Mouse (Mus musculus) limb, embryonic 14.5 days (tissue): ENCODE measurements around the gene Hoxb4. TPM values are rescaled to one million over a fixed set of nuclear protein-coding genes. Genes with fewer than 3 reads are reported as not detected.

Experiments used
- ATAC-seq: fragments of 200-750 bp; cut with Nextera tagmentation; 2 replicates; pipeline ENCODE4 v1.8.0; 2017; ENCODE audit warnings: low read depth, moderate number of reproducible peaks, moderate TSS enrichment; ENCODE audit not compliant: low FRiP score
- DNase-seq: peaks from one replicate; pipeline ENCODE4 v3.0.0-alpha.2; 2015; ENCODE audit warnings: low spot score
- H3K27ac ChIP-seq: fragments of 300-500 bp; sonication (generic); replicated peaks from 2 replicates; pipeline ENCODE4 v1.5.1; 2014; ENCODE audit warnings: low read depth, mild to moderate bottlenecking, low read length, moderate library complexity, mixed read lengths
- H3K27me3 ChIP-seq: fragments of 300-500 bp; sonication (generic); 2 replicates; pipeline ENCODE4 v1.6.1; 2014; ENCODE audit warnings: low read length, mixed read lengths; ENCODE audit not compliant: control insufficient read depth, insufficient read depth
- H3K36me3 ChIP-seq: fragments of 300-500 bp; sonication (generic); 2 replicates; pipeline ENCODE4 v1.6.1; 2014; ENCODE audit warnings: mild to moderate bottlenecking, low read length, moderate library complexity, mixed read lengths; ENCODE audit not compliant: control insufficient read depth, insufficient read depth
- H3K4me1 ChIP-seq: fragments of 300-500 bp; sonication (generic); 2 replicates; pipeline ENCODE4 v1.6.1; 2014; ENCODE audit warnings: antibody characterized with exemption, low read length, mixed read lengths; ENCODE audit not compliant: control insufficient read depth, insufficient read depth
- H3K4me2 ChIP-seq: fragments of 300-500 bp; sonication (generic); replicated peaks from 2 replicates; pipeline ENCODE4 v1.6.1; 2014; ENCODE audit warnings: low read depth, mild to moderate bottlenecking, low read length, moderate library complexity; ENCODE audit not compliant: severe bottlenecking
- H3K4me3 ChIP-seq: fragments of 300-500 bp; sonication (generic); replicated peaks from 2 replicates; pipeline ENCODE4 v1.5.1; 2014; ENCODE audit warnings: low read length
- H3K9ac ChIP-seq: fragments of 300-500 bp; sonication (generic); 2 replicates; pipeline ENCODE4 v1.6.1; 2014; ENCODE audit warnings: mild to moderate bottlenecking, low read depth, low read length, moderate library complexity; ENCODE audit not compliant: severe bottlenecking
- H3K9me3 ChIP-seq: fragments of 300-500 bp; sonication (generic); 2 replicates; pipeline ENCODE4 v1.6.1; 2016; ENCODE audit warnings: low read length; ENCODE audit not compliant: control insufficient read depth
- POLR2A ChIP-seq: fragments of 200-500 bp; IDR thresholded peaks from 2 replicates; pipeline ENCODE4 v1.8.0; 2012; ENCODE audit warnings: inconsistent platforms, mild to moderate bottlenecking, moderate library complexity, borderline replicate concordance; ENCODE audit not compliant: insufficient read depth, insufficient read length; ENCODE audit errors: extremely low read depth
- WGBS: fragments of 180-500 bp; shearing (Covaris S2); extraction: QIAGEN DNeasy Blood & Tissue Kit; methylation state at CpG from one replicate; pipeline ENCODE4 v1.1.7; 2014; 5-methylcytosine and 5-hydroxymethylcytosine counted together
- polyA plus RNA-seq, 2 experiments: library from polyadenylated mRNA; depleted of rRNA in 1 of 2; stranded (reverse) in 1 of 2; unstranded in 1 of 2; fragments of >200 nt; fragmentation: Nextera tagmentation in 1 of 2; extraction: Ambion mirVana in 1 of 2; gene quantifications; 2 replicates each; pipeline versions ENCODE4 v1.2.1 to v1.2.3; 2012 to 2014

Gene Hoxb4
- polyA plus RNA-seq, 2 experiments = 0.17 to 2.3 TPM

DNA sequence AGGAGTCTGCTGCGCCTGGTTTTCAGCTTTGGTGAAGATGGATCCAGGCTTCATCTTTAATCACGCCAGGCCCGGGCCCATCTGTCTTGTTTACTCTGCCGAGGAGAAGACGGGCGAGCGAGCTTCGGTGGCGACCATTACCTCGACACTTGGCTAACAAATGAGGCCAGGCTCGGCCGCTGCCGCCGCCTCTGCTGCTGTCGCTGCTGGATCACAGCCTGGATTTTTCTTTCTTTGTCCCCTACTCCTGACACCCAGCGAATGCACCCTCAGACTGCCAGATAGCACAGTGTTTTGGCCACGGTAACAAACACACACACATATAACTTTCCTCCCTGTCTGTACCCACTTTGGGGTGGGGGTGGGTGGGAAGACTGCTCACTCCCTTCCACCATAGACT lies 2.6 kb downstream of the Hoxb4 start:
- 0 out of 2 replicates have a peak overlapping the region, but pooled peaks have one; percentile 43 for H3K4me2 ChIP-seq
- ATAC-seq (no peak), DNase-seq (no peak)
- TF ChIP-seq POLR2A = no peak
- WGBS = 8% methylated on average over 17 of the region's 17 CpGs
- H3K27me3 ChIP-seq = peaks cover 98% of the 10 kb centered on the region
- no peak overlapping the region for H3K27ac ChIP-seq
- H3K4me1 ChIP-seq = peaks cover 5% of the 10 kb centered on the region
- no peaks in the 10 kb centered on the region for H3K36me3 ChIP-seq
- H3K9me3 ChIP-seq = no peaks in the 10 kb centered on the region
- no peak overlapping the region for H3K4me3 ChIP-seq
- no peak overlapping the region for H3K9ac ChIP-seq

DNA sequence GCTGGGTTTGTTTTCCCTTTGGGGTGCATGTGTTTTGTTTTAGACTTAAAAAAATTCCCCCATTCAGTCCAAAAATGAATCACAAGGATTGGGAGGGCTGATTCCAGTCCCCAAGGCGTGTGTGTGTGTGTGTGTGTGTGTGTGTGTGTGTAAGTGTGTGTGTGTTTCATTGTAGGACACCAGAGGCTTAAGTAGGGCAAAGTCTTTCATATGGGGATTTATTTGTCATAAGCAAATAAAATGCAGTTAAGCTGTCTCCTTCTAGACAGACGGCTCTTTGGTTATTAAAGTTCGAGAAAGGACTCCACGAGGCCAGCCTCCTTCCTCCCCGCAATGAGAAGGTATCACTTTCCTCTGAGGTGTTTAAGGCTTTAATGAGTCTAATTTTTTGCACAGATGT lies 3.8 kb downstream of the Hoxb4 start:
- 18% methylated on average over 5 of the region's 5 CpGs for WGBS
- Histone ChIP-seq H3K4me3 (no peak overlapping the region), H3K9me3 (no peaks in the 10 kb centered on the region), H3K4me1 (peaks cover 5% of the 10 kb centered on the region), H3K27me3 (peaks cover 98% of the 10 kb centered on the region), H3K4me2 (no peak overlapping the region), H3K36me3 (no peaks in the 10 kb centered on the region), H3K27ac (no peak overlapping the region), H3K9ac (no peak overlapping the region)
- no peak for TF ChIP-seq POLR2A
- ATAC-seq (no peak), DNase-seq (no peak)

- Histone ChIP-seq H3K9ac (no peak overlapping the region), H3K27ac (no peak overlapping the region), H3K4me1 (peaks cover 5% of the 10 kb centered on the region), H3K4me3 (no peak overlapping the region), H3K27me3 (peaks cover 98% of the 10 kb centered on the region), H3K36me3 (no peaks in the 10 kb centered on the region), H3K4me2 (no peak overlapping the region), H3K9me3 (no peaks in the 10 kb centered on the region)
- no peak for TF ChIP-seq POLR2A
- 12% methylated on average over 6 of the region's 6 CpGs for WGBS
- ATAC-seq (no peak), DNase-seq (no peak)
Observed at GRCm38 (mm10) chr11:96322738-96323137, 4.7 kb downstream of the Hoxb4 start.

DNA sequence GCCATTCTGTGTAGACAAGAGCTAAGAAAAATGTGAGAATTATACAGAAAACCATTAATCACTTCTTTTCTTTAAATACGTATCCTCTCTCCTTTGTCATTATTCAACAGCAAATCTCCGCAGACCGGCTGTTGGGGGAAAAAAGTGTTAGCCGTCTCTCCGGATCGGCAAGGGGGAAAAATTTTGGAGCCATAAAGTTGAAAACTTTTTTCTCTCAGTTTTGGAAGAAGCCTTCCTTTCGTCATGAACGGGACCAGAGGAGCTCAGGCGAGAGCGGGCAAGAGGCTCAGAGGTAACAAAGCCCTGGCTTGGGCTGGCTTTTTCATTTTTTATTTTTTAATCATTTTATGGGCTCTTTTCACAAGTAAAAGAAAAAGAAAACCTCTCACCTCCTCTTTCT lies 5.1 kb downstream of the Hoxb4 start, which contains the start of gene Hoxb3:
TSS of gene Hoxb3 (plus strand) at position 173 of the 400 bp plus-strand sequence.
- no peak within 1 kb of the TSS for H3K9ac ChIP-seq

DNA sequence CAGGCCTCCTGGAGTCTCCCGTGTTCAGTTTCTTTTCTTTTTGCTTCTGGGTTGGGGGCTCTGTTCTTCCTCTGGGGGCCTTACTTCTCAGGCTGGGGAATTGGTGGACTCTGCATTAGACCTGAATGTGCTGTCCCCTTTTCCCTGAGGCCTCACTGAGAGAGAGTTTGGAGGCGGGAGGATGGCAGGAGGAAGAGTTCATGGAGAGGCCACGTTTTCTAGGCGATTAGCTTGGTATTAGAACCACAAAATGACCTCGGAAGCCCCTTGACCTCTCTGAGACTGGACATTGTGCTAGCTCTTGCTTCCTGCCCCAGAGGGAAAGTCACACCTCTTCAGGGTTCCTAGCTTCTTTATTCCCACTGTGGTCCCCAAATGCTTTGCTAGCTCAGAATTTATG lies 6.1 kb downstream of the Hoxb4 start:
- ATAC-seq (no peak), DNase-seq (no peak)
- no peak for TF ChIP-seq POLR2A
- no peak overlapping the region for H3K4me2 ChIP-seq
- 4% methylated on average over 5 of the region's 5 CpGs for WGBS
- H3K4me3 ChIP-seq = no peak overlapping the region
- H3K36me3 ChIP-seq = no peaks in the 10 kb centered on the region
- H3K27me3 ChIP-seq = peaks cover 97% of the 10 kb centered on the region
- no peak overlapping the region for H3K9ac ChIP-seq
- H3K27ac ChIP-seq = no peak overlapping the region
- H3K9me3 ChIP-seq = no peaks in the 10 kb centered on the region
- 0 out of 2 replicates have a peak, but pooled peaks cover under 1% of the 10 kb centered on the region for H3K4me1 ChIP-seq

More for the DNA sequence above, 5.1 kb downstream of the Hoxb4 start, which contains the start of gene Hoxb3:
- no peak for TF ChIP-seq POLR2A
- WGBS = 17% methylated on average over 10 of the region's 10 CpGs
- Histone ChIP-seq H3K4me1 (peaks cover 5% of the 10 kb centered on the region), H3K27me3 (peaks cover 98% of the 10 kb centered on the region), H3K9me3 (no peaks in the 10 kb centered on the region), H3K4me3 (no peak within 1 kb of the TSS), H3K36me3 (no peaks in the 10 kb centered on the region), H3K27ac (no peak within 1 kb of the TSS), H3K4me2 (no peak within 1 kb of the TSS)
- no peak for ATAC-seq
- no peak for DNase-seq

DNA sequence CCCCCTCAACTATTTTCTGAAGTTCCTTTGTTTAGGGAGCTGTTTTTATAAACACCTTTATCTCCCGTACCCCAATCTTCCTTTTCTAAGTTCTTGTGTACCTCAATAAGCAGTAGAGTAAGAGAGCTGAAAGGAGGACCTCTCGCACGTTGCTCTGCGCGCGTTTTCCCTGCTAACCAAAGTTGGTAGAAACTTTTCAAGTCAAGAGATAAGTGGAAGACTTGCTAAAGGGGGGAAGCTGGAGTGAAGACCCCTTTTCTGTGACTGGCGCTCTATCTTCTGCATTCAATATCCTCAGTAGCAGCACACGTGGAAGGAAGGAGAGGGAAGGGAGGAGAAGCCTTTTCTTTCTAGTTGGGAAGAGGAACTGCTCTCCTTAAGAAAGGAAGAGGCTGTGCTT lies 6.9 kb downstream of the Hoxb4 start:
- 21% methylated on average over 8 of the region's 8 CpGs for WGBS
- no peak for TF ChIP-seq POLR2A
- Histone ChIP-seq H3K4me1 (no peaks in the 10 kb centered on the region), H3K36me3 (no peaks in the 10 kb centered on the region), H3K9ac (no peak overlapping the region), H3K9me3 (no peaks in the 10 kb centered on the region), H3K27me3 (peaks cover 95% of the 10 kb centered on the region), H3K27ac (no peak overlapping the region), H3K4me2 (no peak overlapping the region), H3K4me3 (no peak overlapping the region)
- ATAC-seq = no peak
- no peak for DNase-seq
